Mouse (Mus musculus): ENCODE data around the gene Arpc5. TPM values are rescaled to one million over a fixed set of nuclear protein-coding genes. Genes with fewer than 3 reads are reported as not detected.

The Arpc5 gene
- polyA plus RNA-seq, 1 experiment from 2014 or later = 284 TPM

- H3K27me3 ChIP-seq (ENCODE audit: control insufficient read depth, insufficient read depth, low read length) = no peaks in the 10 kb centered on the region
- ATAC-seq (ENCODE audit: low FRiP score) (no peak), DNase-seq (ENCODE audit: low spot score, missing footprints) (peak; percentile 83)
- H3K4me1 ChIP-seq (ENCODE audit: control insufficient read depth, insufficient read depth, low read length) = peaks cover 15% of the 10 kb centered on the region
- H3K4me3 ChIP-seq (ENCODE audit: low read depth, low read length) = no peak overlapping the region
- no peak overlapping the region for H3K4me2 ChIP-seq
- H3K27ac ChIP-seq (ENCODE audit: low read depth, low read length) = no peak overlapping the region
- 28% methylated on average over 4 of the region's 4 CpGs for WGBS
- H3K36me3 ChIP-seq (ENCODE audit: control insufficient read depth, insufficient read depth, low read length) = no peaks in the 10 kb centered on the region
- H3K9ac ChIP-seq (ENCODE audit: low read length) = no peak overlapping the region
- H3K9me3 ChIP-seq (ENCODE audit: control insufficient read depth, low read length) = no peaks in the 10 kb centered on the region; the same call in 1 of the 2 replicates
These were observed 24.9 kb downstream of the Arpc5 start for GRCm38 (mm10) chr1:152791269-152791668.

DNA sequence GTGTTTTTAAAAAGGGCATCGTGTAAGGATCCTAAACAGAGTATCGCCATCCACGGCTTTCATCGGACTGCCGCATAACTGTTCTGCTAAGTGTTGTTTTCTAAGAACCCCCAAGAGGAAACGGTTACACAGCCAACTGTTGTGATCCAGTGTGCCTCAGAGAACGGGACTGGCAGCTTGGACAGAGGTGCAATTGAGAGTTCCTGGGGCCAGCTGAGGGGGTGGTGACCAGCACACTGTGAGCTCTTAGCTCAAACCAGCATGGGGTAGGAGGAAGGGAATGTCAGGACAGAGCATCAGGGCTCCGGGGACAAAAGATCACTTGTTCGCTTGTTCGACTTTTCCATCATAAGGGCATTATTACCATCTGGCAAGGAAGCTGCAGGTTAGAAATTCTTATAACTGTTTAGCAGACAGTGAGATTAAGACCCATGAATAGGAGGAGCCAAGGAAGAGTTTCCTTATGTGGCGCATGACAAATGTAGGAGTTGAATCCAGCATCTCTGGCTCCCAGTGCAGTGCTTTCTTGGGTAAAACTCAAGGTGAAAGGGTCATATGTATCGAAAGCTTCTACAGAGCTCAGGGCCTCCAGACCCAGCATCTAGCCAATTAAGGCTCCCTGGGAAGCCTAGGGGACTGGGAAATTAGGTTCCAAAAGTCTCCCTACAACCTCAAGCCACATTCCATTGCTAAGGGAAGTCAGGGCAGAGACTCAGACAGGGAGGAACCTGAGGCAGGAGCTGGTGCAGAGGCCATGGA is 26.6 kb downstream of the Arpc5 start:
- ATAC-seq (ENCODE audit: low FRiP score) (no peak), DNase-seq (ENCODE audit: low spot score, missing footprints) (peak; percentile 93)
- no peak overlapping the region for H3K9ac ChIP-seq (ENCODE audit: low read length)
- no peak overlapping the region for H3K4me3 ChIP-seq (ENCODE audit: low read depth, low read length)
- H3K27me3 ChIP-seq (ENCODE audit: control insufficient read depth, insufficient read depth, low read length) = no peaks in the 10 kb centered on the region
- no peak overlapping the region for H3K27ac ChIP-seq (ENCODE audit: low read depth, low read length)
- H3K4me2 ChIP-seq = no peak overlapping the region
- peaks cover 14% of the 10 kb centered on the region for H3K4me1 ChIP-seq (ENCODE audit: control insufficient read depth, insufficient read depth, low read length)
- no peaks in the 10 kb centered on the region; the same call in 1 of the 2 replicates for H3K9me3 ChIP-seq (ENCODE audit: control insufficient read depth, low read length)
- no peaks in the 10 kb centered on the region for H3K36me3 ChIP-seq (ENCODE audit: control insufficient read depth, insufficient read depth, low read length)
- 20% methylated on average over 12 of the region's 12 CpGs for WGBS

- no peak overlapping the region; the same call in 1 of the 2 replicates for H3K27ac ChIP-seq (ENCODE audit: low read depth, low read length)
- no peaks in the 10 kb centered on the region; the same call in 1 of the 2 replicates for H3K9me3 ChIP-seq (ENCODE audit: control insufficient read depth, low read length)
- H3K36me3 ChIP-seq (ENCODE audit: control insufficient read depth, insufficient read depth, low read length) = no peaks in the 10 kb centered on the region
- peaks cover 9% of the 10 kb centered on the region for H3K4me1 ChIP-seq (ENCODE audit: control insufficient read depth, insufficient read depth, low read length)
- H3K4me2 ChIP-seq = no peak overlapping the region
- DNase-seq (ENCODE audit: low spot score, missing footprints) (peak; percentile 89), ATAC-seq (ENCODE audit: low FRiP score) (peak; percentile 51)
- H3K4me3 ChIP-seq (ENCODE audit: low read depth, low read length) = no peak overlapping the region
- WGBS = 28% methylated on average over 6 of the region's 6 CpGs
- H3K27me3 ChIP-seq (ENCODE audit: control insufficient read depth, insufficient read depth, low read length) = no peaks in the 10 kb centered on the region
- H3K9ac ChIP-seq (ENCODE audit: low read length) = no peak overlapping the region
These were observed 27.3 kb downstream of the Arpc5 start for GRCm38 (mm10) chr1:152793495-152794130.

- H3K9me3 ChIP-seq (ENCODE audit: control insufficient read depth, low read length) = no peaks in the 10 kb centered on the region; the same call in 1 of the 2 replicates
- no peaks in the 10 kb centered on the region for H3K27me3 ChIP-seq (ENCODE audit: control insufficient read depth, insufficient read depth, low read length)
- ATAC-seq (ENCODE audit: low FRiP score) = no peak
- H3K27ac ChIP-seq (ENCODE audit: low read depth, low read length) = no peak overlapping the region
- H3K36me3 ChIP-seq (ENCODE audit: control insufficient read depth, insufficient read depth, low read length) = no peaks in the 10 kb centered on the region
- peaks cover 9% of the 10 kb centered on the region for H3K4me1 ChIP-seq (ENCODE audit: control insufficient read depth, insufficient read depth, low read length)
- H3K4me2 ChIP-seq = no peak overlapping the region
- H3K9ac ChIP-seq (ENCODE audit: low read length) = no peak overlapping the region
- no peak overlapping the region for H3K4me3 ChIP-seq (ENCODE audit: low read depth, low read length)
- WGBS = 68% methylated on average over 8 of the region's 8 CpGs
- peak; percentile 59 for DNase-seq (ENCODE audit: low spot score, missing footprints)
These were observed 29.4 kb downstream of the Arpc5 start for GRCm38 (mm10) chr1:152795688-152796255.

- Histone ChIP-seq H3K27ac (ENCODE audit: low read depth, low read length) (no peak overlapping the region), H3K36me3 (ENCODE audit: control insufficient read depth, insufficient read depth, low read length) (no peaks in the 10 kb centered on the region), H3K4me3 (ENCODE audit: low read depth, low read length) (no peak overlapping the region), H3K4me1 (ENCODE audit: control insufficient read depth, insufficient read depth, low read length) (peaks cover 9% of the 10 kb centered on the region), H3K27me3 (ENCODE audit: control insufficient read depth, insufficient read depth, low read length) (no peaks in the 10 kb centered on the region), H3K9ac (ENCODE audit: low read length) (no peak overlapping the region), H3K4me2 (no peak overlapping the region), H3K9me3 (ENCODE audit: control insufficient read depth, low read length) (no peaks in the 10 kb centered on the region; the same call in 1 of the 2 replicates)
- ATAC-seq (ENCODE audit: low FRiP score) (no peak), DNase-seq (ENCODE audit: low spot score, missing footprints) (peak; percentile 64)
- WGBS = 82% methylated on average over 8 of the region's 8 CpGs
These were observed 30.4 kb downstream of the Arpc5 start for GRCm38 (mm10) chr1:152796683-152797263.

GRCm38 (mm10) chr1:152798125-152798524 is 31.8 kb downstream of the Arpc5 start:
- H3K27me3 ChIP-seq (ENCODE audit: control insufficient read depth, insufficient read depth, low read length) = no peaks in the 10 kb centered on the region
- H3K4me1 ChIP-seq (ENCODE audit: control insufficient read depth, insufficient read depth, low read length) = peaks cover 5% of the 10 kb centered on the region; the same call in 1 of the 2 replicates
- peak; percentile 39 for DNase-seq (ENCODE audit: low spot score, missing footprints)
- ATAC-seq (ENCODE audit: low FRiP score) = no peak
- H3K9ac ChIP-seq (ENCODE audit: low read length) = no peak overlapping the region
- H3K27ac ChIP-seq (ENCODE audit: low read depth, low read length) = no peak overlapping the region
- 80% methylated on average over 9 of the region's 9 CpGs for WGBS
- H3K4me2 ChIP-seq = no peak overlapping the region
- no peaks in the 10 kb centered on the region for H3K9me3 ChIP-seq (ENCODE audit: control insufficient read depth, low read length)
- no peaks in the 10 kb centered on the region for H3K36me3 ChIP-seq (ENCODE audit: control insufficient read depth, insufficient read depth, low read length)
- H3K4me3 ChIP-seq (ENCODE audit: low read depth, low read length) = no peak overlapping the region

DNA sequence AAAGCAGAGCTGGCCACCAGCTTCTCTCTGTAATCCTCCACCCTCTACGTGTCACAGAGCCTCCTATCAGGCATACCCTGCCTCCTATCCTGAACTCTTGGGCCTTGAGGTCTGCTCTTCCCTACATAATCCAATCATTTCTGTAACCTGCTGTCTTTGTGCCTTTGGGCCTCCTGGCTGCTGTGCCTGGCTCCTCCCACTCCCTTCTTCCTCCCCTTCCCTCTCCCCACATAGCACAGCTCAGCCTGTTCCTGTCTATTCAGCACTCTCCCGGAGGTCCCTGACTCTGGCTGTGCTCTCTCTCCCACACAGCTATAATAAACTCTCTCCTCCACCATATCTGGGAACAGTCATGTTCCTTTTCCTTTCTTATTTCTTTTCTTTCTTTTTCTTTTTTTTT is 33.6 kb downstream of the Arpc5 start, which contains the start of gene Ncf2:
TSS of gene Ncf2 (plus strand) at position 298 of the 400 bp plus-strand sequence.
- Histone ChIP-seq H3K4me2 (no peak within 1 kb of the TSS), H3K9ac (ENCODE audit: low read length) (no peak within 1 kb of the TSS), H3K27me3 (ENCODE audit: control insufficient read depth, insufficient read depth, low read length) (no peaks in the 10 kb centered on the region), H3K36me3 (ENCODE audit: control insufficient read depth, insufficient read depth, low read length) (no peaks in the 10 kb centered on the region), H3K9me3 (ENCODE audit: control insufficient read depth, low read length) (no peaks in the 10 kb centered on the region), H3K4me1 (ENCODE audit: control insufficient read depth, insufficient read depth, low read length) (no peaks in the 10 kb centered on the region), H3K27ac (ENCODE audit: low read depth, low read length) (no peak within 1 kb of the TSS), H3K4me3 (ENCODE audit: low read depth, low read length) (no peak within 1 kb of the TSS)
- ATAC-seq (ENCODE audit: low FRiP score) (no peak), DNase-seq (ENCODE audit: low spot score, missing footprints) (peak; percentile 61)
- 10% methylated on average over 2 of the region's 2 CpGs for WGBS

- no peaks in the 10 kb centered on the region for H3K36me3 ChIP-seq (ENCODE audit: control insufficient read depth, insufficient read depth, low read length)
- H3K9ac ChIP-seq (ENCODE audit: low read length) = no peak overlapping the region
- H3K9me3 ChIP-seq (ENCODE audit: control insufficient read depth, low read length) = no peaks in the 10 kb centered on the region
- ATAC-seq (ENCODE audit: low FRiP score) (no peak), DNase-seq (ENCODE audit: low spot score, missing footprints) (no peak)
- no peaks in the 10 kb centered on the region for H3K27me3 ChIP-seq (ENCODE audit: control insufficient read depth, insufficient read depth, low read length)
- H3K4me2 ChIP-seq = no peak overlapping the region
- no peak overlapping the region for H3K4me3 ChIP-seq (ENCODE audit: low read depth, low read length)
- WGBS = 91% methylated on average over 13 of the region's 13 CpGs
- H3K4me1 ChIP-seq (ENCODE audit: control insufficient read depth, insufficient read depth, low read length) = no peaks in the 10 kb centered on the region
- H3K27ac ChIP-seq (ENCODE audit: low read depth, low read length) = no peak overlapping the region
These were observed 34.4 kb downstream of the Arpc5 start for GRCm38 (mm10) chr1:152800633-152801176.
